Mouse (Mus musculus): ENCODE measurements around the gene Birc6.

Gene Birc6

GRCm38 (mm10) chr17:74711627-74712026, 183.5 kb downstream of the Birc6 start:
- no peak for DNase-seq

- no peak for DNase-seq
Observed at GRCm38 (mm10) chr17:74715128-74715527, 187.0 kb downstream of the Birc6 start.

DNA sequence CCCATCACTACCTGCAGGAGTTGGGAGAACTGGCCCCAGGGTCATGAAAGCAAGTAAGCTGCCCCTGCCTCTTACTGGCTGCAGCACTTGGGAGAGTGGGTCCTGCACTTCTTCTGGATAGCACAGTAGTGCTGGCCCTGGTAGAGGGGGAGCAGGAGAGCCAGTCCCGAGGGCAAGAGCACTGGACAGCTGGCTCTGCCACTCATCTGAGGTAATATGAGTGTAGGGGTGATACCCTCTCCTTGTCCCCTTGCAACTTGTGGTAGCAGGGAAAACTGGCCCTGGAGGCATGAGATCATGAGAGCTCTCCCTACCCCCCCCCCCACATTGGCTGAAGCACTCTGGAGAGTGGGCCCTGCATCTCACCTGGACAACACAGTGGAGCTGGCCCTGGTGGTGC, 187.6 kb downstream of the Birc6 start:
- DNase-seq = no peak

DNA sequence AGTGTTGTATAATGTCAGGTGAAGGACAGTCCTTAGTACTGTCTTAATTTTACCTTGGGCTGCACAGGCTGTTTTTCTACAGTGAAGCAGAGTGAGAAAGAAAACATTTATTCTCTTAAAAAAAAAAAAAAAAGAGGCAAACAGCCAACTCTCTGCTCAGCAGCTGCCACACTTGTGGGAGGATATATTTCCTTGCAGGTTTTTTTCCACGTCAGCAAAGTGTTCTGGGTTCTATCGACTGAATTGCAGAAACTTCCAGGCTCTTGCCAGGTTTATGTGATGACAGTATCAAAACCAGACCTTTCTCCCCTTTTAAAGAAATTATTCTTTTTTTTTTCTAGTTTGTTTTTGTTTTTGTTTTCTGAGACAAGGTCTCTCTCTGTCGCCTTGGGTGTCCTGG, 188.5 kb downstream of the Birc6 start:
- DNase-seq = no peak

DNA sequence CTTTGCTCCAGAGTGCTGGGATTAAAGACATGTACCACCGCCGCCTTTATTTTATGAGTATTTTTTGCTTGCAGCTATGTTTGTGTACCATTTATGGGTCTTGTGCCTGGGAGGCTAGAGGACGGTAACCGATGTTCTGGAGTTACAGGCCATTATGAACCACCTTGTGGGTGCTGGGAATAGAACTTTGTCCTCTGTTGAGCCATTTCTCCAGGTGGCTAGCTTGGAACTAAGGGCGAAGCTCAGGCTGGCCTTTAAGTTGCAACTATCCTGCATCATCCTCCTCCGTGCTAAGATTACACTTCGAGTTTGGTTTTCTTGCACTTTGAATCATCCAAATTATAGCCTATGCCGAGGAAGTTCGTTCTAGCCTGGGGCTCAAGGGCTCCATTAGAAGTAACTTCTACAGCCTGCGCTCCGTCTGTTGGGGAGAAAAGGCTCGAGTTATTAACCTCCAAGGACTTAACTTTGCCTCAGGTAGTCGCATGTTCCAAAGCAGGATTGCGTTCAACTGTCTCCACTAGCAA, 189.1 kb downstream of the Birc6 start:
- no peak for DNase-seq

DNA sequence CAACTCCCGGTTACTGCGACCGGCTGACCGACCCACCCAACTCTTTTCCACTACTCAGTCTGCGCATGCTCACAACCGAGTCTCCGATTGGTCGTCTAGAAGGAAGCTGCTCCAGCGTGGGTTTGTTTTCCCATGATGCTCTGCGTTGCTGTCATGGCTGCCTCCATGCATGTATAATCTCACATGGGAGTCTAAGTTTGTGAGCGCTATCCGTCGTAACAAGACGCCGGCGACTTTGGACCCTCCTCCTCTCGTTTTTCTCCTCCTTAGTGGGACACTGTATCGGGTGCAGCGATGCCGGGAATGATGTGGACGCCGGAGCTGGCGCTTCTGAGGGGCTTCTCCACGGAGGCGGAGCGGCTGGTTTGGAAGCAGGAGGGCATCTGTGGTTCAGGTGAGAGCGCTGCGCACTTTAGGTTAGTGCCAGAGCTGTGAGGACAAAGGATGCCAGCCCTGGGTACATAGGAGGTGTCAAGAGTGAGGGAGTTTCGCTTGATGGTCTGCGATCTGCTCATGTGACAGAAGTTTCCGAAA, 189.6 kb downstream of the Birc6 start, which contains the start of gene Ttc27:
Gene Ttc27 (plus strand): TSS at position 115 of the 534 bp plus-strand sequence.
- peak; percentile 98 for DNase-seq

DNA sequence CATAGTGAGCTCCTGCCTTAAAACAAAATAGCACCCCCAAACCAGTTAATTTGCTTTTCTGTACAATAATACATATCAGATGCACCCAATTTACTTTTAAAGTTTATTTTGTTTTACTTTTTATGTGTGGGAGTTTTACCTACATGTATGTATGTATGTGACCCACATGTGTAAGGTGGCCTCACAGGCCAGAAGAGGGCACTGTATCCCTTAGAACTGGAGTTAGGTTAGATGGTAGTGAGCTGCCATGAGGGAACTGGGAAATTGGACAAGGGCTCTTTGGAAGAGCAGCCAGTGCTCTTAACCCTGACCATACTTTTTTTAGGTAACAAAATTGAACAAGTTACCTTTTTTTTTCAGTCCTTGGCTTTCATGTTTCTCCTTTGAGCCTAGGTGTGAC, 204.8 kb downstream of the Birc6 start:
- DNase-seq = no peak

- no peak for DNase-seq
Observed at GRCm38 (mm10) chr17:74735392-74735791, 207.3 kb downstream of the Birc6 start.

- DNase-seq = no peak
Observed at GRCm38 (mm10) chr17:74749659-74750058, 221.6 kb downstream of the Birc6 start.

DNA sequence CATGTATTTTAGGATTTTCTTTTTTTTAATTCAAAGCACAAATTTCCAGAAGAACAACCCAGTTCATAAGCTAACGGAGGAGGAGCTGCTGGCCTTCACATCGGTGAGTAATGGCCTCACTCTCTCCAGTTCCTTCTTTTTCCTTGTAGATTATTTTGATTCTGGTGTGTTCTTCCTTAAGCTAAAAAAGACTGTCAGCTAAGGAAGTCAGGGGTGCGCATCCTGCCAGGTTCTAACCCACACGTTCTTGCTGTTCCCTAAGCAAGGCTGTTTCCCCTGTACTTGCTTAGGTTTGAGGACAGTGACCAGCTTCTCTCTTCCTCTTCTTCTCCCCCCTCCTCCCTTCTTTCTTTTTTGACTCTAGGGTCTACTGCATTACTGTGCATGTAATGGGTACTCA, 222.9 kb downstream of the Birc6 start:
- DNase-seq = no peak

Data from kidney, postnatal 14 days (tissue).